Mouse (Mus musculus): ENCODE measurements at regions not wholly inside any gene's neighbourhood (a gene's known extent, or its start where the extent isn't known, plus 50 kb on each side); places are given as distances from the start of the nearest gene placed in this dataset.

DNA sequence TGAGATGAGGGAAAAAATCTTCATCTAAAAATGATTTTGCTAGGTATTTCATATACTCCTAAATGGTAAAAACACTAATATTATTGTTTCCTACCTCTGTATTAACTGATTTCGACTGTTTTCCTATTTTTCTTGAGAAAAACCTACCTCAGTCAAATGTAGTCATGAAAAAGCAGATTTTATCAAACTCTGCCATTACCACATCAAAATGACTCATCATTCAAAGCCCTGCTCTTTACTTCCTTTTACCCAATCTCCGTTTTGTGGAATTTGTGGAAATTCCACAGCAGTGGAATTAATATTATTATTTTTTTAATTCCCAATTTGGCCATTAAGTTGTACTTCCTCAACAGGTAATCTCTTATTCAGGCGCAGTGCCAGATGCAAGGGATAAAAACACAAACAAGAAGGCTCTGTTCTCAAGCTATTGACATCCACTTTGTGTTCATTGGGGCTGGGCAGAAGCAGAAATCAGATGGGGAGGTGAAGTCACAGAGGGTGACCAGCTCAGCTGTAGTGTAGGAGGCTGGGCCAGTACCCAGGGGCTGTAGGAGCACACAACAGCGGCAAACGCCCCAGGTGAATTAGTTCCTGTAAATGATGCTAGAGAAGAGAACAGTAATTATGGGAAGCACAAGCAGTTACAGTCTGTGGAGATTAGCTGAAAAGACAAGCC, 138.2 kb upstream of the Mocs2 start:
- no peak for TF ChIP-seq MAFK (IDR thresholded peaks at IDR 0.05; ENCODE audit: insufficient read depth, low read depth, low read length)
- no peak for TF ChIP-seq ZNF384 (IDR thresholded peaks at IDR 0.05; ENCODE audit: low read depth, low read length)
- no peak for TF ChIP-seq ZC3H11A (IDR thresholded peaks at IDR 0.05; ENCODE audit: borderline replicate concordance, low read depth, low read length)
- no peak for TF ChIP-seq CHD2 (IDR thresholded peaks at IDR 0.05; ENCODE audit: low read depth, low read length)
- Histone ChIP-seq H3K27ac (ENCODE audit: insufficient read depth, low read depth, low read length, poor library complexity, severe bottlenecking) (no peak overlapping the region), H3K4me1 (ENCODE audit: control insufficient read depth in 2 of 2, insufficient read depth in 2 of 2, low read length in 2 of 2, poor library complexity in 1 of 2) (no peaks in the 10 kb centered on the region), H3K9me3 (ENCODE audit: control insufficient read depth, insufficient read depth, low read depth, low read length) (no peaks in the 10 kb centered on the region), H3K36me3 (ENCODE audit: control insufficient read depth, insufficient read depth, low read length, poor library complexity, severe bottlenecking) (no peaks in the 10 kb centered on the region), H3K4me3 (ENCODE audit: insufficient read depth in 1 of 2, low read depth in 1 of 2, low read length in 2 of 2, poor library complexity in 1 of 2, severe bottlenecking in 1 of 2) (no peak overlapping the region), H3K9ac (ENCODE audit: insufficient read depth, low read depth, low read length, poor library complexity, severe bottlenecking) (no peak overlapping the region)
- DNase-seq (ENCODE audit: low read depth, low spot score), result no peak
- in situ Hi-C loops (cut with MboI; ENCODE audit: low sequenced_read_pairs in 2 of 2, unreplicated experiment in 2 of 2), result no loop called here

DNA sequence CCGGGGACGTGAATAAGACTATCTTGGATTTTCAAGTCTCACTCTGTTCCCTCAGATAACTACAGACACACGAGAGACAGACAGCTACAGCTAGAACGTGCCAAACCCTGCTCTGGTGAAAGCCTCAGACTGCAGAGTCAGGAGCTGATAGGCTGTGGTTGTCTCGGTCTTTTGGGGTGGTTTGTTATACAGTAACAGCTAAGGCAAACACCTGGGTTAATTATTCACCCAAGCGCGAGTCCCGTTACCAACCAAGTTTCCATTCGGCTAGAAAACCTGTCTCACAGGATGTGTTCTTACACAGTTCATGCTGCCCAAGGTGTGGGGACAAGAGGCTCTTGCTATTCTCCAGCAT, 137.7 kb upstream of the Mocs2 start:
- Histone ChIP-seq H3K36me3 (ENCODE audit: control insufficient read depth, insufficient read depth, low read length, poor library complexity, severe bottlenecking) (no peaks in the 10 kb centered on the region), H3K9me3 (ENCODE audit: control insufficient read depth, insufficient read depth, low read depth, low read length) (no peaks in the 10 kb centered on the region), H3K4me3 (ENCODE audit: insufficient read depth in 1 of 2, low read depth in 1 of 2, low read length in 2 of 2, poor library complexity in 1 of 2, severe bottlenecking in 1 of 2) (no peak overlapping the region), H3K9ac (ENCODE audit: insufficient read depth, low read depth, low read length, poor library complexity, severe bottlenecking) (no peak overlapping the region), H3K4me1 (ENCODE audit: control insufficient read depth in 2 of 2, insufficient read depth in 2 of 2, low read length in 2 of 2, poor library complexity in 1 of 2) (no peaks in the 10 kb centered on the region), H3K27ac (ENCODE audit: insufficient read depth, low read depth, low read length, poor library complexity, severe bottlenecking) (no peak overlapping the region)
- TF ChIP-seq MAFK (IDR thresholded peaks at IDR 0.05; ENCODE audit: insufficient read depth, low read depth, low read length) (no peak), HCFC1 (IDR thresholded peaks at IDR 0.05; ENCODE audit: borderline replicate concordance, insufficient read depth, low read length) (no peak), ZC3H11A (IDR thresholded peaks at IDR 0.05; ENCODE audit: borderline replicate concordance, low read depth, low read length) (no peak), ZNF384 (IDR thresholded peaks at IDR 0.05; ENCODE audit: low read depth, low read length) (no peak), CHD2 (IDR thresholded peaks at IDR 0.05; ENCODE audit: low read depth, low read length) (no peak)
- no peak for DNase-seq (ENCODE audit: low read depth, low spot score)
- in situ Hi-C loops (cut with MboI; ENCODE audit: low sequenced_read_pairs in 2 of 2, unreplicated experiment in 2 of 2), result no loop called here

DNA sequence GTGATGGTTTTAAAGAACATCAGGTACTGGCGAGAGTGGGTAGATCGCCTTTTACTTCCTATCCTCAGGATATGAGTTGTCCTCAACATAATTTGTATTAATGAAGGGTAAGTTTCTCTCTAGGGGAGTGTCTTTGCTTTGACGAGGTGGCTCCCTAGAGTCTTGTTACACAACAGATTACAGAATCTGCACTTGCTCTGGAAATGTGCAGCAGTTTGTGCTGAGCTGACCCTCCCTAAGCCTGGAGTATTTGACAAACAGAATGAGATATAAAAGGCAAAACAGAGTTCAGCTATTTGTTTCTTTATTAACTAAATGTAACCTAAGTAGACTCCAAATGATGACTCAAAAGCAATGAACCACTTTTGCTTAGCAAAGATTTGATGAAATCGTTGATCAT, 136.8 kb upstream of the Mocs2 start:
- H3K27ac ChIP-seq (ENCODE audit: insufficient read depth, low read depth, low read length, poor library complexity, severe bottlenecking), result no peak overlapping the region
- H3K36me3 ChIP-seq (ENCODE audit: control insufficient read depth, insufficient read depth, low read length, poor library complexity, severe bottlenecking), result no peaks in the 10 kb centered on the region
- no peak for DNase-seq (ENCODE audit: low read depth, low spot score)
- no peak overlapping the region for H3K9ac ChIP-seq (ENCODE audit: insufficient read depth, low read depth, low read length, poor library complexity, severe bottlenecking)
- H3K9me3 ChIP-seq (ENCODE audit: control insufficient read depth, insufficient read depth, low read depth, low read length), result no peaks in the 10 kb centered on the region
- in situ Hi-C loops (cut with MboI; ENCODE audit: low sequenced_read_pairs in 2 of 2, unreplicated experiment in 2 of 2), result no loop called here
- H3K4me1 ChIP-seq (ENCODE audit: control insufficient read depth in 2 of 2, insufficient read depth in 2 of 2, low read length in 2 of 2, poor library complexity in 1 of 2), result no peaks in the 10 kb centered on the region
- H3K4me3 ChIP-seq (ENCODE audit: insufficient read depth in 1 of 2, low read depth in 1 of 2, low read length in 2 of 2, poor library complexity in 1 of 2, severe bottlenecking in 1 of 2), result no peak overlapping the region
- TF ChIP-seq ZNF384 (IDR thresholded peaks at IDR 0.05; ENCODE audit: low read depth, low read length) (no peak), HCFC1 (IDR thresholded peaks at IDR 0.05; ENCODE audit: borderline replicate concordance, insufficient read depth, low read length) (no peak), CHD2 (IDR thresholded peaks at IDR 0.05; ENCODE audit: low read depth, low read length) (no peak), ZC3H11A (IDR thresholded peaks at IDR 0.05; ENCODE audit: borderline replicate concordance, low read depth, low read length) (no peak), MAFK (IDR thresholded peaks at IDR 0.05; ENCODE audit: insufficient read depth, low read depth, low read length) (no peak)

DNA sequence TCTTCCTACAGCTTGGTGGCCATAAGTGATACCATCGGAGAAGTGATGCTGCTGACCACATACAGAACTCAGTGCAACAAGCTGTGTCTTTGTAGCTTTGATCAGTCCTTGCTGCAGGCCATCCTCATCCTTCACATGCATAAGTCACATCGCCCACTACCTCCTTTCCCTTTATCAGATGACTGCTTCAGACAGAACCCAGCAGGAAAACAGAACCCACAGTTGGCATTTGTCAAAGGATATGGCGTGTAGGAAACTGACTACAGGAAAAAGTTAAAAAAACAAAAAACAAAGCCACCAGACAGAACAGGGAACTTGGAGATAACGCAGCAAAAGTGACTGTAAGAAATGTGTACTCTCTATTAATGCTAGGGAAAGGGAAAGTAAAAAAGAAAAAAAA, 136.1 kb upstream of the Mocs2 start:
- Histone ChIP-seq H3K9me3 (ENCODE audit: control insufficient read depth, insufficient read depth, low read depth, low read length) (no peaks in the 10 kb centered on the region), H3K27ac (ENCODE audit: insufficient read depth, low read depth, low read length, poor library complexity, severe bottlenecking) (no peak overlapping the region), H3K4me1 (ENCODE audit: control insufficient read depth in 2 of 2, insufficient read depth in 2 of 2, low read length in 2 of 2, poor library complexity in 1 of 2) (no peaks in the 10 kb centered on the region), H3K9ac (ENCODE audit: insufficient read depth, low read depth, low read length, poor library complexity, severe bottlenecking) (no peak overlapping the region), H3K4me3 (ENCODE audit: insufficient read depth in 1 of 2, low read depth in 1 of 2, low read length in 2 of 2, poor library complexity in 1 of 2, severe bottlenecking in 1 of 2) (no peak overlapping the region), H3K36me3 (ENCODE audit: control insufficient read depth, insufficient read depth, low read length, poor library complexity, severe bottlenecking) (no peaks in the 10 kb centered on the region)
- DNase-seq (ENCODE audit: low read depth, low spot score), result no peak
- in situ Hi-C loops (cut with MboI; ENCODE audit: low sequenced_read_pairs in 2 of 2, unreplicated experiment in 2 of 2), result no loop called here
- no peak for TF ChIP-seq HCFC1 (IDR thresholded peaks at IDR 0.05; ENCODE audit: borderline replicate concordance, insufficient read depth, low read length)
- no peak for TF ChIP-seq ZC3H11A (IDR thresholded peaks at IDR 0.05; ENCODE audit: borderline replicate concordance, low read depth, low read length)
- no peak for TF ChIP-seq ZNF384 (IDR thresholded peaks at IDR 0.05; ENCODE audit: low read depth, low read length)
- TF ChIP-seq MAFK (IDR thresholded peaks at IDR 0.05; ENCODE audit: insufficient read depth, low read depth, low read length), result no peak
- TF ChIP-seq CHD2 (IDR thresholded peaks at IDR 0.05; ENCODE audit: low read depth, low read length), result no peak

DNA sequence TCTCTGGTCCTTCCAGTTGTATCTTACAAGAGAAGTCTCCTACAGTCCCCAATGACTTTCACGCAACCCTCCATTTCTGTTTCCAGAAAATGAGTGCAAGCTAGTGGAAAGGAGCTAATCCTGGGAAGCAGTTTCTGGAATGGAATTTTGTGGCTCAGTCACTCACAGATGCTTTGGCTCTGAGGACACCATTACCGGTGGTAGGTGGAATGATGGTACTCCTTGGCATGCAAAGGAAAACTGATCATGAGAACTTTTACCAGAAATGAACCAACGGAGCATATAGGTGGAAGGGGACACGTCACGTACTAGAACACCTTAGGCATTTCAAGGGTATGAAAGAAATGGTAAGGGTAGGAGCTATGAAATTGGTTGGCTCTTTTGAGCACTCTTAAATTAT, 135.1 kb upstream of the Mocs2 start:
- H3K9me3 ChIP-seq (ENCODE audit: control insufficient read depth, insufficient read depth, low read depth, low read length), result no peaks in the 10 kb centered on the region
- no peak for TF ChIP-seq CHD2 (IDR thresholded peaks at IDR 0.05; ENCODE audit: low read depth, low read length)
- TF ChIP-seq MAFK (IDR thresholded peaks at IDR 0.05; ENCODE audit: insufficient read depth, low read depth, low read length), result no peak
- TF ChIP-seq ZC3H11A (IDR thresholded peaks at IDR 0.05; ENCODE audit: borderline replicate concordance, low read depth, low read length), result no peak
- no peak for TF ChIP-seq ZNF384 (IDR thresholded peaks at IDR 0.05; ENCODE audit: low read depth, low read length)
- TF ChIP-seq HCFC1 (IDR thresholded peaks at IDR 0.05; ENCODE audit: borderline replicate concordance, insufficient read depth, low read length), result no peak
- in situ Hi-C loops (cut with MboI; ENCODE audit: low sequenced_read_pairs in 2 of 2, unreplicated experiment in 2 of 2), result no loop called here
- no peaks in the 10 kb centered on the region for H3K36me3 ChIP-seq (ENCODE audit: control insufficient read depth, insufficient read depth, low read length, poor library complexity, severe bottlenecking)
- DNase-seq (ENCODE audit: low read depth, low spot score), result no peak
- no peak overlapping the region for H3K4me3 ChIP-seq (ENCODE audit: insufficient read depth in 1 of 2, low read depth in 1 of 2, low read length in 2 of 2, poor library complexity in 1 of 2, severe bottlenecking in 1 of 2)
- H3K9ac ChIP-seq (ENCODE audit: insufficient read depth, low read depth, low read length, poor library complexity, severe bottlenecking), result no peak overlapping the region
- no peaks in the 10 kb centered on the region for H3K4me1 ChIP-seq (ENCODE audit: control insufficient read depth in 2 of 2, insufficient read depth in 2 of 2, low read length in 2 of 2, poor library complexity in 1 of 2)
- H3K27ac ChIP-seq (ENCODE audit: insufficient read depth, low read depth, low read length, poor library complexity, severe bottlenecking), result no peak overlapping the region
